Mouse (Mus musculus): ENCODE data around the gene Hmg20b. TPM values are rescaled to one million over a fixed set of nuclear protein-coding genes. Genes with fewer than 3 reads are reported as not detected.
A peak's percentile ranks its signal among the peaks of the same experiment; 100 is the strongest.

Gene Hmg20b
- polyA plus RNA-seq, 1 experiment from 2014 or later: 109 TPM

DNA sequence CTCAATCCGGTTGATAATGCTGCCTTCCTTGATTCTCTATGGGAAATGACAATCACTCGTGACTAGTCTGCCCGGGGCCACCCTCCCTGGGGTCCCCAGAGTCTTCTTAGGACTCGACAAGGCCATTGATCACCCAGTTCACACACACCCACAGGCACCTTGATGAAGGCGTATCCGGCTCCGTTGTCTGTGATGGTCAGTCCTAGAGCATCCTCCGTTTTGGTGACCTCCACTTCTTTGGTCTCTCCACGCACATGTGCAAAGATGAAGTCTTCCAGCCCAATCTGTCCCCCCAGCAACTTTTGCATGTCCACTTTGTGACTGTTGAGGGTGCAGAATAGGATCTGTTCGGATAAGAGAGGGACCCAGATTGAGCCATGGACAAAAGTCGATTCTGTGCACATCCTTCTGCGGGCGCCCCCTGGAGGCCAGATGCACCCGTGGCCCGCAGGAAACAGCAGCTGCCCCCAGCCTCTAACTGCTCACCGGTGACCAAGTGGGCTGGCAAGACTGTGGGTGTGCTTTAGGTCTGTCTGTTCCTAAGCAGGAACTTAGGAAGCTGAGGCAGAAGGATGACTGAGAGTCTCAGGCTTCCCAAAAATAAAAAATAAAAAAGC is 8.8 kb downstream of the Hmg20b start:
- Histone ChIP-seq H3K4me3 (no peak overlapping the region), H3K9me3 (no peaks in the 10 kb centered on the region), H3K27me3 (ENCODE audit: insufficient read depth, poor library complexity, severe bottlenecking) (peaks cover 86% of the 10 kb centered on the region), H3K27ac (no peak overlapping the region), H3K36me3 (peaks cover 12% of the 10 kb centered on the region), H3K4me1 (peaks cover 39% of the 10 kb centered on the region)
- WGBS: 29% methylated on average over 16 of the region's 16 CpGs
- no peak for DNase-seq (ENCODE audit: low spot score)

DNA sequence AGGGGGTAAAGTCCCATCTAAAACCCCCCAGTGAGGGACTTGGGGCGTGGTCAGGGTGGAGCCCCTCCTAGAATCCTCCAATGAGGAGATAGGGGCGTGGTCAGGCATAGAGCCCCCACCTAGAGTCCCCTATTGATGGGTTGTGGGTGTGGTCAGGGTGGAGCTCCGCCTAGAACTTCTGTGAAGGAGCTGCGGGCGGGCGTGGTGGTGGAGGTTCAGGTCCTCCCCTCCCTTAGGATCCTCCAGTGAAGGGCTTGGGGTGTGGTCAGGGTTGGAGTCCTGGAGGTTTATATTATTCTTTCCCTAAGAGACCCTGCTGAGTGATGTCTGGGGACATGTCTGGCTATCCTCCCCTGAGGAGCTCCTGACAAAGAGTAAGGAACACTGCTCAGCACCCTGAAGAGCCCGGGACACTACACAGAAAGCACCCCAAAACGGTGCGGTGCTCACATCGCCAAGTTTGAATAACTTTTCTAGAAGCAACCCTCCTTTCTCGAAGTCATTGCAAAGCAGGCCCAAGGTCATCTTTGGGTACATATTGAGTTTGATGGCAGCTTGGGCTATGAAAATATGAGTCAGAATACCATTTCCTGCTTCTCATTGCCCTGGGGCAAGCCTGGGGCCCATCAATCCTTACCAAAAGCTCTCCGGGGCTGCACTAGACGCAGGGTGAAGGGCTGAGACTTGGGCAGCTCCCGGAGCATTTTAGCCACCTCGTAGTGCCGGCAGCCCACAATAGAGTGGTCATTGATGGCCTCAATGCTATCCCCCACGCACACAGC is 9.5 kb downstream of the Hmg20b start:
- Histone ChIP-seq H3K36me3 (peaks cover 8% of the 10 kb centered on the region), H3K4me1 (peaks cover 42% of the 10 kb centered on the region), H3K4me3 (no peak overlapping the region), H3K9me3 (no peaks in the 10 kb centered on the region), H3K27ac (no peak overlapping the region), H3K27me3 (ENCODE audit: insufficient read depth, poor library complexity, severe bottlenecking) (peaks cover 83% of the 10 kb centered on the region)
- DNase-seq (ENCODE audit: low spot score): no peak
- 35% methylated on average over 17 of the region's 17 CpGs for WGBS

DNA sequence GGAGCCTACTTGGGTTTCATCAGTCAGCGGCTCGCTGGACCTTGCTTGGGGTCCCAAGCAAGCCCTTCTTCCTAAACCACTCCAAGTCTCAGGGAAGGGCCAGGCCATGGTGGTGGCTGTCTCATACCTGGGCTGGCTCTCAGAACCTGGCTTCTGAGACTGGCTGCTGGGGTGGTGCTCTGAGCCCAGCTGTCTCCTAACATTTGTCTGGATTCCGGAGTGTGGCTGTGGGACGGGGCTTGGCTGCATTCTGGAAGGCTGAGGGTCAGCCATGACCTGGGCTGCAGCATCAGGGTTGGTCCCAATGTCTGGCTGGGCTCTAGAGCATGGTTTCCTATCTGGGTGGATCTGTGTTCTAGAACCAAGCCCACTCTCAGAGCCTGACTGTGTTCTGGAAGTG is 13.7 kb downstream of the Hmg20b start:
- peaks cover 60% of the 10 kb centered on the region for H3K4me1 ChIP-seq
- no peak for DNase-seq (ENCODE audit: low spot score)
- H3K4me3 ChIP-seq: no peak overlapping the region
- WGBS: 79% methylated on average over 4 of the region's 4 CpGs
- H3K36me3 ChIP-seq: peaks cover 15% of the 10 kb centered on the region
- H3K9me3 ChIP-seq: no peaks in the 10 kb centered on the region
- no peak overlapping the region for H3K27ac ChIP-seq
- peaks cover 78% of the 10 kb centered on the region for H3K27me3 ChIP-seq (ENCODE audit: insufficient read depth, poor library complexity, severe bottlenecking)

DNA sequence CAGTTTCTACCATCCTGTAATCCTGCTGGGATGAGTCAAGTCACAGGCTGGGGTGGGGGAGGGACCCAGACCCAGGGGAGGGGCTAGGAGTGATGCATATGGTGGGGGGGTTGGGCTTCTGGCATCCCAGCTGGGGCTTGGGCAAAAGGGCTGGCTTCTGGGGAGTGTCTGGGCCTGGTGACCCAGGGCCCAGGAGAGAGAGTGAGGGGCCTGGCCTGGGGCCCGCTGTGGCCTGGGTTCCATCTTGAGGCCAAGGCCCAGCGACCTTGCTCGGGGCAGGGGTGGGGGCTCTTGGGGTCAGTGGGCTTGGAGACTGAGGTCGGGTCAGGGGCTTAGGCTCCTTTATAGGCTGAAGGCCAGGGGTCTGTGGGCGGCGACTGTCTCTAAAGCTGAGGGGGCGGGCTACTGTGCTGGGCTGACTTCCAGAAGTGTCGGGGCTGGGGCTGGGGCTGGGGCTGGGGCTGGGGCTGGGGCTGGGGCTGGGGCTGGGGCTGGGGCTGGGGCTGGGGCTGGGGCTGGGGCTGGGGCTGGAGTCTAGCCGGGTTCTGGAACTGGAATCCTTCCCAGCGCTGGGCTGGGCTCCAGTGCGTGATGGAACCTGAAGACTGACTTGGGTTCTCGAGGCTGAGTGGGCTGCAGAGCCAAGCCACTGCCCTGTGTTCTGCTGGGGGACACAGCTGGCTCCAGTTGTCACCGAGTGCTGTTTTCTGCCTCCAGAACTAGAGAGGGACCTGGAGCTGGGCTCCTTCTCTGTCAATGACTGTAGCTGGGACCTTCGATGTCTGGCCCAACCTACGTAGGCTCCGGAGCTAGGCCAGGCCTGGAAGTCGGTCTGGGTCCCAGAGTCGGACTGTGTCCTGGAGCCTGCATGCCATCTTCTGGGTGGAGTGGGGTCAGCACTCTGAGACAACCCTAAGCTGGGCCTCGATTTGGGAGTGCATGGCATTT is 14.6 kb downstream of the Hmg20b start:
- Histone ChIP-seq H3K27ac (peak overlapping the region; percentile 75), H3K27me3 (ENCODE audit: insufficient read depth, poor library complexity, severe bottlenecking) (peaks cover 71% of the 10 kb centered on the region), H3K9me3 (no peaks in the 10 kb centered on the region), H3K4me3 (peak overlapping the region; percentile 24; the same call in 1 of the 2 replicates), H3K4me1 (peaks cover 53% of the 10 kb centered on the region), H3K36me3 (peaks cover 15% of the 10 kb centered on the region)
- DNase-seq (ENCODE audit: low spot score): no peak
- WGBS: 45% methylated on average over 19 of the region's 19 CpGs

DNA sequence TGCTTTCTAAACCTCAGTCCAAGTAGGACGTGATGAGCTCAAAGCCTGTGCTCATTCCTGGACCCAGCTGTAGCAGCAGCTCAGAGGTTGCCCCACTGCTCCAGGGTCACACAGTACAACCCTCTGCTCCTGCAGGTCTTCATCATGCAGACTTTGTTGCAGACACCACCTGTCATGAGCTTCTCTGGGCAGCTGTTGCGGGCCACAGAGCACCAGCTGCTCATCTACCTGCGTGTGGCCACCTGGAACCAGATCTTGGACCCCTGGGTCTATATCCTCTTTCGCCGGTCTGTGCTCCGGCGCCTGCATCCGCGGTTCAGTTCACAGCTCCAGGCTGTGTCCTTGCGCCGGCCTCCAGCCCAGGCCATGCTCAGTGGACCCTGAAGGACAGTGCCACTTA is 16.0 kb downstream of the Hmg20b start:
- Histone ChIP-seq H3K9me3 (no peaks in the 10 kb centered on the region), H3K27ac (peak overlapping the region; percentile 75; the same call in 1 of the 2 replicates), H3K27me3 (ENCODE audit: insufficient read depth, poor library complexity, severe bottlenecking) (peaks cover 63% of the 10 kb centered on the region), H3K4me1 (peaks cover 59% of the 10 kb centered on the region), H3K36me3 (peaks cover 15% of the 10 kb centered on the region), H3K4me3 (no peak overlapping the region)
- 69% methylated on average over 11 of the region's 11 CpGs for WGBS
- no peak for DNase-seq (ENCODE audit: low spot score)

DNA sequence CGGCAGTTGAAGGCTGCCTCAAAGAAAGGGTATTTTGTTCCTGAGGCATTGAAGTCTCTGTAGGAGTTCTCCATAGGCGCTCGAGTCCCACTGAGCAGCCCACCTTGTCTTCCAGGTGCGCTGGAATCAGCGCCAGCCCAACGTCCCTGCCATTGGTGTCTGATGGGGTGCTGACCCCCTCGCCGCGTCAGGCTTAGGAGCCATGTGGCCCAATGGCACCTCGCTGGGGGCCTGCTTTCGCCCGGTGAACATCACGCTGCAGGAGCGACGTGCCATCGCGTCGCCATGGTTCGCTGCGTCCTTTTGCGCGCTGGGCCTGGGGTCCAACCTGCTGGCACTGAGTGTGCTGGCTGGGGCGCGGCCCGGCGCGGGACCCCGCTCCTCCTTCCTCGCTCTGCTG is 18.0 kb downstream of the Hmg20b start:
- H3K36me3 ChIP-seq: peaks cover 18% of the 10 kb centered on the region
- peaks cover 71% of the 10 kb centered on the region for H3K4me1 ChIP-seq
- peak overlapping the region; percentile 62 for H3K27ac ChIP-seq
- H3K4me3 ChIP-seq: peak overlapping the region; percentile 47
- no peaks in the 10 kb centered on the region for H3K9me3 ChIP-seq
- WGBS: 17% methylated on average over 29 of the region's 29 CpGs
- peaks cover 47% of the 10 kb centered on the region for H3K27me3 ChIP-seq (ENCODE audit: insufficient read depth, poor library complexity, severe bottlenecking)
- DNase-seq (ENCODE audit: low spot score): no peak

DNA sequence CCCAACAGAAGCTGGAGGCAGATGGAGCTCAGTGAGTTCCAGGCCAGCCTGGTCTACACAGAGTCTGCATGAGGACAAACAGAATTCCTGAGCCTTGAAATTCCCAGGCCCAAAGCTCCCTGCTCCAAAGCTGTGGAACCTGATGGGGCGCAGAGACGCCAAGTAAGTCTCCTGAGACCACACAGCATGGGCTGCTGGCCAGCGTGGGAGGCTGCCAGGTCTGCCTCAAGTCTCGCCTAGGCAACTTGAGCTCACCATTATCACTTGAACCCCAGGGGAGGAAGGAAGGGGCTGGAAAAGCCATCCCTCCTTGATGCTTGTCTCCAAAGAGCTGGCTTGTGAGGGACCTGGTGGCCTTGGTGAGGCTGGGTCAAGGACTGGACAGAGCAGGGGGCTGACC is 20.3 kb downstream of the Hmg20b start:
- no peak for DNase-seq (ENCODE audit: low spot score)
- Histone ChIP-seq H3K36me3 (peaks cover 39% of the 10 kb centered on the region), H3K27me3 (ENCODE audit: insufficient read depth, poor library complexity, severe bottlenecking) (peaks cover 32% of the 10 kb centered on the region), H3K4me3 (peak overlapping the region; percentile 43), H3K9me3 (no peaks in the 10 kb centered on the region), H3K4me1 (peaks cover 75% of the 10 kb centered on the region), H3K27ac (peak overlapping the region; percentile 89)
- 56% methylated on average over 4 of the region's 4 CpGs for WGBS

DNA sequence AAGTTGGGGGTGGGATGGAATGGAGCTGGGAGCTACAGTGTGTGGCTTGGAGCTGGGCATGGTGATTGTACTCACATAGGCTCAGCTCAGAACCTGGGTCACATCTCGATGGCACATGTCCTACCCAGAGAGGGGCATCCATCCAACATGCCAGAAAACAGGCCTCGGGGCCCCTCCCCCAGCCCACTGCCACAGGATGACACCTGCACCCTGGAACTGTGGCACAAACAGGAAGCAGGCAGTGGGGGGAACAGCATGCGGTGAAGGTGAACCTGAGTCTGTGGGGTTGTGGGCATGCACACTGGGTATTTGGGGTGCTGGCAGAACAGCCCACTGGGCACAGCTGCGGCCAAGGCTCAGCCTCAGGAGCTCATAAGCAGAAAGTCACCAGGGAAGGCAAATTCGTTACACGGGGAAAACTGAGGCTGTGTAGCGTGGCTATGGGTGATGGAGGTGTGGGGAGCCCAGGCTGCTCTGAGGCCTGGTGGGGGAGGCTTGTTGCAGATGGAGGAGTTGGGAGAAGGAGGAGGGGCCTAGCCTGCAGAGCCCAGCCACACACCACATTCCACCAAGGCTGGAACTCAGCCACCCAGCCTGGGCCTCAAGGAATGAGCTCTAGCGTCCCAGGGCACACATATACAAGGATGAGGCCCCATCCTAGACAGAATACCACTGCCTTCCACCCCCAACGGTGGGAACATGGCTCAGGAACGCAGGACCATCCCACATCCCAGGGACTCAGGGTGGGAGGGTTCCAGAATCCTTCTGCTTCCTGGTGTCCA is 20.9 kb downstream of the Hmg20b start:
- no peaks in the 10 kb centered on the region for H3K9me3 ChIP-seq
- peaks cover 70% of the 10 kb centered on the region for H3K4me1 ChIP-seq
- peak overlapping the region; percentile 43 for H3K4me3 ChIP-seq
- H3K27ac ChIP-seq: peak overlapping the region; percentile 89
- DNase-seq (ENCODE audit: low spot score): peak; percentile 89
- peaks cover 40% of the 10 kb centered on the region for H3K36me3 ChIP-seq
- WGBS: 54% methylated on average over 10 of the region's 10 CpGs
- peaks cover 26% of the 10 kb centered on the region for H3K27me3 ChIP-seq (ENCODE audit: insufficient read depth, poor library complexity, severe bottlenecking)

DNA sequence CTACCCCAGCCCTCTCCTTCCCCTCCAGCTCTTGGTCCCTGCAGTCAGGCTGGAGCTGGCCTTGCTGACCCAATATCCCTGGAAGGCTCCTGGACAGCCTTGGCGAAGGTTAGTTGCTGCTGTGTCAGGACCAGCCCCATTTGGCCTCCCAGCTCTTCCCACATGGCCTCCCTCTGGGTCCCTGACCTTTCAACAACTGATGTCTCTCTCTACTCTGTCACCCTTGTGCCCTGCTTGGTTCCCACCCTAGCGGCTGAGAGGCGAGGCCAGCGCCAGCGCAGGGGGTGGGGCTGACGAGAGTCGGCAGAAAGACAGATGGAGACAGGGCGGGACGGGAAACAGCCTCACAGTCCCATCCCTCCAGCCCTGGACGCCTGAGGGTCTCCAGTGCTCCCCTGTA is 21.9 kb downstream of the Hmg20b start, which contains the start of gene Tbxa2r:
Gene Tbxa2r, plus strand, starts transcription at position 346 of the 400 bp plus-strand sequence.
- peak within 1 kb of the TSS; percentile 89 for H3K27ac ChIP-seq
- 3% methylated on average over 10 of the region's 10 CpGs for WGBS
- H3K4me3 ChIP-seq: peak within 1 kb of the TSS; percentile 43

DNA sequence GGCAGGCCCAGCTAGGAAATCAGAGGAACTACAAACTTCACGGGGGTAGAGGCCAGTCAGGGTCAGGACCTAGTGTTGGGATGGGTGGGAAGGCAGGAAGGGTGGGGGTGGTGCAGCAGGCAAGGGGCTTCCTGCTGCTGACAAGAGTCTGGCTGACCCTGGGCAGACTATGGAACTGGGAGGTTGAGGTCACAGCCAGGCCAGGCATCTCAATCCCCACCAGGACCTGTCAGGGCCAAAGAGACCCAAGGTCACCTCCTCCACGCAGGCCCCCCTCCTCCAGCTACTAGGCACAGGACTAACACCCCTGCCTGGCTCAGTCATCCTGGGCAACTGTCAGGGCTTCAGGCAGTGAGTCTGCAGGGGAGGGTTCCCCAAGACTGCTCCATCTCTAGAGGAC is 22.3 kb downstream of the Hmg20b start:
- peak overlapping the region; percentile 89 for H3K27ac ChIP-seq
- WGBS: 10% methylated on average over 2 of the region's 2 CpGs

More for the DNA sequence above, 21.9 kb downstream of the Hmg20b start, which contains the start of gene Tbxa2r:
- peaks cover 72% of the 10 kb centered on the region for H3K4me1 ChIP-seq
- H3K36me3 ChIP-seq: peaks cover 49% of the 10 kb centered on the region
- no peaks in the 10 kb centered on the region for H3K9me3 ChIP-seq
- peaks cover 20% of the 10 kb centered on the region for H3K27me3 ChIP-seq (ENCODE audit: insufficient read depth, poor library complexity, severe bottlenecking)
- DNase-seq (ENCODE audit: low spot score): no peak

DNA sequence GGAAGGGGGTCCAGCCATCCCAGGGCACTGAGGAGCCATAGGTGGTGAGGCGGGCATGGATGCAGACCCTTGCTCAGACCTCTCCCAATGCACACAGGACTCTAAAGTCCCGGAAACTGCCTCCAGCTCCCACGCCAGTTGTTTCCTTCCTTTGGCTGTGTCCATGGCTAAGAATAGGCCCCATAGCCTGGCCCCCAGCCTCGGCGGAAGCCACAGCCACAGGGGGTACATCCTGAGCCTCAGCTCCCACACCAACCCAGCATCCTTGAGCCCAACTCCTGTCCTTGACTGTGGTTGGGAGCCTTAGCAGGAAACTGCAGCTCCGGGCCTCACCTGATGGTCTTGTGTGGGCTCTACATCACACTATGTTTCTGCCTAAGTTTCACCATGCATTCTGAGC is 23.4 kb downstream of the Hmg20b start:
- DNase-seq (ENCODE audit: low spot score): no peak
- peak overlapping the region; percentile 36; the same call in 1 of the 2 replicates for H3K27ac ChIP-seq

More for the DNA sequence above, 22.3 kb downstream of the Hmg20b start:
- Histone ChIP-seq H3K4me1 (peaks cover 75% of the 10 kb centered on the region), H3K4me3 (peak overlapping the region; percentile 43), H3K27me3 (ENCODE audit: insufficient read depth, poor library complexity, severe bottlenecking) (peaks cover 16% of the 10 kb centered on the region), H3K36me3 (peaks cover 49% of the 10 kb centered on the region), H3K9me3 (no peaks in the 10 kb centered on the region)
- DNase-seq (ENCODE audit: low spot score): no peak

DNA sequence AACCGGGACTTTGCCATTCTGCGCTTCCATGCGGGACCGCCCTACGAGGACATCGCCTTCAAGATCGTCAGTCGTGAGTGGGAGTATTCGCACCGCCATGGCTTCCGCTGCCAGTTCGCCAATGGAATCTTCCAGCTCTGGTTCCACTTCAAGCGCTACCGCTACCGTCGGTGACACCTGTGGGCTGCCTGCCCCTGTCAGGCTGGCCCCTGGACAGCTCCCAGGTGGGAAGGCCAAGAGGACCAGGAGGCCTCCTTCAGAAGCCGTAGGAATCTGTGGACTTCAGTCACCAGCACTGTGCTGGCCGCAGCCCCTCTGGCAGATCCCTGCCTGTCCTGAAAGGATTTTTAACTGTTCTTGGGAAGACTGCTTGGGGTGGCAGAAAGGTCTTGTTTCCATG is 24.5 kb downstream of the Hmg20b start:
- Histone ChIP-seq H3K4me1 (peaks cover 77% of the 10 kb centered on the region), H3K4me3 (no peak overlapping the region), H3K9me3 (no peaks in the 10 kb centered on the region), H3K27me3 (ENCODE audit: insufficient read depth, poor library complexity, severe bottlenecking) (no peaks in the 10 kb centered on the region), H3K36me3 (peaks cover 55% of the 10 kb centered on the region), H3K27ac (no peak overlapping the region)
- DNase-seq (ENCODE audit: low spot score): no peak
- 89% methylated on average over 18 of the region's 18 CpGs for WGBS

More for the DNA sequence above, 23.4 kb downstream of the Hmg20b start:
- 72% methylated on average over 6 of the region's 6 CpGs for WGBS
- H3K4me3 ChIP-seq: no peak overlapping the region
- H3K9me3 ChIP-seq: no peaks in the 10 kb centered on the region
- H3K4me1 ChIP-seq: peaks cover 76% of the 10 kb centered on the region
- peaks cover 5% of the 10 kb centered on the region; the same call in 1 of the 2 replicates for H3K27me3 ChIP-seq (ENCODE audit: insufficient read depth, poor library complexity, severe bottlenecking)
- H3K36me3 ChIP-seq: peaks cover 55% of the 10 kb centered on the region
